Mouse (Mus musculus) hindlimb bud, embryonic 11.5 days (tissue): ENCODE data around the gene Sgsm3.

Source experiments
- DNase-seq: peaks from one replicate; pipeline ENCODE4 v3.0.0-alpha.2; 2012; ENCODE audit warnings: low read depth, low spot score; ENCODE audit errors: extremely low spot score

The Sgsm3 gene

GRCm38 (mm10) chr15:81022437-81022836, 44.9 kb downstream of the Sgsm3 start:
- DNase-seq: no peak

DNA sequence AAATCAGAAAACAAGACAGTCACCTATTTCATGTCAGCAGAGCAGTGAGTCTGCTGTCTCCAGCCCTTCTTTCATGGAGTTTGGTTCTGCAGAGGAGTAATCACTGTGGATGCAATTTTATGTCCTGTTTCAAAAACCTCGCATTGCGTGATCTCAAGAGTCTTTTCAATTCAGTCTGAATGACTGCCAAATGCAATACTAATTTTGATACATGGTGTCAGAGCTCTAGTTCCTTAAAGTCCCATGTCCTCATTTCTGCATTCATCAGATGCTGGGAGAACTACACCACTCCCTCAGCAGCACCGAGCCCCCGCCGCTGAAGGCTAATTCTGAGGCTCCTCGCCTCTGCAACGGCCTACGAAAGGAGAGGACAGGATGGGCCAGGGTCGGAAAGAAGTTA, 46.3 kb downstream of the Sgsm3 start:
- DNase-seq: no peak

DNA sequence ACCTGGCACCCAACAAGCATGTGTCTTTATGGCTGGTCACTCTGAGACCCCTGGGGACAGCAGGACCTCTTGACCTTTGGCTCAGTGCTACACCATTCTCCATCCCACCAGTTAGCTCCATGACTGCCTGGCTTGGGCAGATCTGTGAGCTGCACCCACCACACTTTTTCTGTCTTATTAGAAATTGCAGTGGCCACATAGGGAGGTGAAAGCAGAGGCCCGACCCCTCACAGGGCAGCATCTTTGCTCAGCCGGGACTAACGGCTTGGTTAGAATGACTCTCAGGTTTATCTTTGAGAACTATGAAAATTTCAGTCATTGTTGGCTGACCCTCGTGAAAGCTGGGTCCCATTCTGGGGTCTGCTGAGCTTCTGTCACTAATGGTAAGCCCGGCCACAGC, 49.3 kb downstream of the Sgsm3 start:
- no peak for DNase-seq

DNA sequence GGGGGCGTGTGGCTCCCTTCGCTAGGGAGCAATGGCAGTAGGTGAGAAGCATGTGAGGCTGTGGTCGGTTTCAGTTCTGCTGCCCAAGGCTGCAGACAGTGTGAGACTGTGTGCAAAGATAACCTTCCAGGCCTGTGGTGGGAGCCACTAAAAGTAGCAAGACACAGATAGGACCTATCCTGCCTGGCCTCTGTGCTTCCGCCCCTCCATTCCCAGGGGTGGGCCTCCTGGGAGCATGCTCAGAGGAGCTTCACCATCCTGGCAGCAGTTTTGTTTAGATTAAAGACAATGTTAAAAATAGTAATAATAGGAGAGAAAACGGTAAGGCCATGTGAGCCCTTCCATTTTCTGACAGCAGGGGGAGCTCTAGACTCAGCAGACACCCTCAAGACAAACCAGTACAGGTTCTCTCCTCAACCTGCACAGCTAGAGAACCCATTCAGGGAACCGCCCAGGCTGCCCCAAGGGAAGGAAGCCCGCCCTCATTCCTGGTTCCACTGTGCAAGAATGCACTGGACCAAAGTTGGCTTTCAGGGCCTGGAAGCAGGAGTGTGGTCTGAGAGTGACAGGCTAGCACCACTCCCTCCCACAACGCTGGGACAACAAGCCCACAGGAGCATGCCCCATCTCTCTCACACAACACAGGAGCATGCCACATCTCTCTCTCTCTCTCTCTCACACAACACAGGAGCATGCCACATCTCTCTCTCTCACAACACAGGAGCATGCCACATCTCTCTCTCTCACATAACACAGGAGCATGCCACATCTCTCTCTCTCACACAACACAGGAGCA, 50.0 kb downstream of the Sgsm3 start:
- peak; percentile 57 for DNase-seq

- no peak for DNase-seq
Measured at GRCm38 (mm10) chr15:81030891-81031425, 53.4 kb downstream of the Sgsm3 start.

DNA sequence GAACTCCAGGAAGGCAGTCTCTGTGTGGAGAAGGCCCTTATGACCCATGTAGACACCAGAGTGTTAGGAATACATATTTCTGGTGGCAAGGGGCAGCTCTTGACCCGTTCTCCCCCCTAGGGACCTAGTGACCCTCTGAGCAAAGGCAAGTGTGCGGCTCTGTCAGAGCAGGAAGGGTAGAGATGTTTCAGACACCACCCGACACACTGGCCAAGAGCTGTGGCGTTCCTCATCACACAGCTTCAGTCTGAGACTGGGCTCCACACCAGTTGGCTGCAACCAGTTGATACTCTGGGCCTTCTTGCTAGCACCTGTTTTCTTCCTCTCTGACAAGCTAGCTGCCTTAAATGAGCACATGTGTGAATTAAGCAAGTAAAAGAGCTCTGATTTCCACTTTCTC, 54.0 kb downstream of the Sgsm3 start:
- no peak for DNase-seq

DNA sequence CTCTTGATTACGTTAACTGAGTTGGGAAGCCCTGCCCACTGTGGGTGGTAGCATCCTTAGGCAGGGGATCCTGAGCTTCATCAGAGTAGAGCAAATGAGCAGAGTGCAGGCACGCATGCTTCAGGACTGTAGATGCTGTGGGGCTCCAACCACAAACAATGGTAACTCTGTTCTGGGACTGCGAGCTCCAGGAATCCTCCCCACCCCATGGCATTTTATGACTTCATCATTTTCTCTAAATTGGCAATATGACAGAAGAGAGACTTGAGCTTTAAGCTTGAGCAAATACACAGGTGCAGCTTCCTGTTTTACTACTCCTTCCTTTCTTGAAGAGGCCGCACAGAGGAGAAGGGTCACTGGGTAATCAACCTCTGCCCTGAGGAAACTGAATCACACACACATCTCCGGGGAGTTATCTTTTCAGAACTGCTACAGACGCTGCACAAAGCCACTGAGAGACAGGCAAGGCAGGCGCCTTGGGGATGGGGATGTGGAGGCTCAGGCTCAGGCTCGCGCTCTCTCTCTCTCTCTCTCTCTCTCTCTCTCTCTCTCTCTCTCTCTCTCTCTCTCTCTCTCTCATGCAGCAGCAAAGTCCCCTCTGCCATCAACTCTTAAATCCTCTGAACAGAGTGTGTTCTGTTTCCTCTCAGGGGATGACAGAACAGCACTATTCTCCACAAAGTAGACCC, 55.5 kb downstream of the Sgsm3 start:
- DNase-seq: no peak

GRCm38 (mm10) chr15:81034119-81034518, 56.6 kb downstream of the Sgsm3 start:
- DNase-seq: no peak

- no peak for DNase-seq
Measured at GRCm38 (mm10) chr15:81035417-81036162, 58.0 kb downstream of the Sgsm3 start.

DNA sequence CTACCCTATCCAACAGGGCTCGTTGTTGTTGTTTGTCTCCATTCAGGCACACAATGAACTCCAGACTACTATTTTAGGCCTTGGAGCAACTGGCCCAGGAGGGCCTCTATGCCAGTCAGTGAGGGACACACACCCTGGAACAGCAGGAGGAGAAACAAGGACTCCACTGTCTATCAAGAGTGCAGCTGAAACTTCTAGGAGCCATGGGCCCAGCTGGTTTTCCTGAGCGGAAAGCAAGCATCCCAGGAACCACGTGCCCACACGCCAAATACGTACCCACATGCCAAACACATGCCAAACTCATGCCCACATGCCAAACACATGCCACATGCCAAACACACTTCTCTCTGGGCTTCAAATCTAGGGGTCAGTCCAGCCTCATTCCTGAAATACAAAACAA, 60.9 kb downstream of the Sgsm3 start:
- no peak for DNase-seq

DNA sequence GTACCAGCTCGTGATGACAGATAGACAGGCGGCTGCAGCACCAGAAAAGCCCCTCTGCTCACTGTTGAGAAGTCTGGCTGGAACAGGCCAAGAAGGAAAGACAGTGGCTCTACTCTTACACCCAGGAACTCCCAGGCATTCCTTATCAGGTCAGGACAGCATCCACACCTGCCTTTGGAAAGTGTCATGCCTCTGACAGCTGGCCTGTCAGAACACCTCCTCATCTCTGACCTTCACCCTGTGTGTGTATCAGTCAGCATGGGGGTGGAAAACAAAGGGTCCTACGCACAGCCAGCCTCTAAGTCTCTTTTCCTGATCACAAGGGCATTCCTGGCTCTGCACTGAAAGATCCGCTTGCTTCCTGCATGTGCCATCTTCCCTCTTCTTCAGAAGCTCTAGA, 64.2 kb downstream of the Sgsm3 start:
- no peak for DNase-seq

GRCm38 (mm10) chr15:81042276-81042931, 64.8 kb downstream of the Sgsm3 start:
- no peak for DNase-seq

GRCm38 (mm10) chr15:81044446-81044845, 66.9 kb downstream of the Sgsm3 start:
- DNase-seq: no peak

DNA sequence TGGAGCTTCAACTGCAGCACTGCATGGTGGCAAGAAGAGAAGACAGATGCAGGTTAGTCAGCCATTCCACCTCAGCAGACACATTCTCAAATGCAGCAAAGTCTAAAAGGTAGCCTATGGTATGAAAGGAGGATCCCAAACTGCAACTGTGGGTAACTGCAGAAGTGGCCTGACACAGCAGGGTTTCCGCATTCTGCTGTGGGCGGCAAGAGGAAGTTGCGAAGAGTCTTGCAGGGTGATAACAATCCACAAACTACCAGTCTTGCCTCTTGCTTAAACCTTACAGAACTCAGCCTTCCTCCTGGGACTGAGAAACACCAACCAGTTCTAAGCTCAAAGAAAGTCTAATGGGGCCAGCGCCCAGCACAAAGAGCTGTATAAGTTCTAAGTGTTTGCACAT, 67.8 kb downstream of the Sgsm3 start:
- DNase-seq: no peak

DNA sequence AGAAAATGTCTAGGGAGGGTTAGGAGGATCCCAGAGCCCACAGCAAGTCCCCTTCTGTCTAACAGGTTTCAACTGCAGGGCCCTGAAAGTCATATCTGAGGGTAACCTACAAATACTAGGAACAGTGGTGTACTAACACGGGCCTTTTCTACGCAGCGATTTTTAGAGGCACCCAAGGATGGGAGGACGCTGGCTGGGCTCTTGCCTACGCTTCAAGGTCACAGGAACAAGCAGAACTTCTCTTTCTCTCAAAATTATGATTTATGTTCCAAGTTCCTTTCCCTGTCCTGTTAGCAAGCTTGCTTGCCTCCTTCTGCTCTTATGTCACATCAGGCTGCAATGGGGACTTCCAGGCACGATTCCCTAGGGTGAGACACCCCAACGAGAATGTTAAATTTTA, 68.5 kb downstream of the Sgsm3 start:
- no peak for DNase-seq

DNA sequence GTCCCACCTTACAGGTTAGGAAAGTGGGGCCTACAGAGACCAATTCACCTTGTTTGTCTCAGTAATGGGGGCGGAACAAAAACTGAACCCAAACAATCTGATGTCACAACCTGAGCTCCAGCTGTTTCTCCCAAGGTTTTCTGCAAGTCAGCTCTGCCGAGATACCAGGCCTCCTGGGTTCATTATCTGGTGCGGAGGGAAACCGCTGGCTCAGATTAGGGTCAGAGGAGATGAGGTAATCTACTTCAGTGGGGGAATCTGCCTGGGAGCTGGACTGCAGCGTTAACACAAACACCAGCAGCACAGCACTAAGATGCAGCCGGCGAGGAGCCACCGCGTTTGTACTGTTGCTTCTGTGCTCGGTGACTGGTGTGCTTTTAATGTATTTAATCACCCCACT, 69.9 kb downstream of the Sgsm3 start:
- no peak for DNase-seq

DNA sequence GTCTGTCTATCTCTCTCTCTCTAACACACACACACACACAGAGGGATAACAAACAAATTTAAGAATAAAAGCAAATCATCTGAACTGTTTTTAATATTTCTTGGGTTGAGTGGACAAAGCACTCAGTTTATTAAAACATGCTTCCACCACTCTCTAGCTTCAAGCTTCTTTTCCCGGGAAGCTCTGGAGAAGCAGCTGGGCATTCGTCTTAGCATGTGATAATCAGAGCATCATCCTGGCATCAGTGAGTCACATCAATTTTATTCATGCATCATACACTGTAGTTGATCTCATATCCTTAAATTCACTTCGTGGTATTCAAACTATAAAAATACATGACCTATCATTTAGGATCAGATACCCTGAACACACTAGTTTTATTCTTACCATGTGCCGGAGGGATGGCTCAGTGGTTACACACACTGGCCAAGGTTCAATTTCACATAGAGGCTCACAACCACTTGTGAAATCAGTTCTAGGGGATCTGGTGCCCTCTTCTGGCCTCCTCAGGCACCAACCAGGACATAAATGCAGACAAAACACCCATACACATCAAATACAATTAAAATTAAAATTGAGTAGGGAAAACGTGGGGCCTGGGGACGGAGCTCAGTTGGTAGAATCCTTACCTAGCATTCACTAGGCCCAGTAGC, 72.0 kb downstream of the Sgsm3 start:
- DNase-seq: no peak

GRCm38 (mm10) chr15:81050488-81050887, 72.9 kb downstream of the Sgsm3 start:
- DNase-seq: no peak

- no peak for DNase-seq
Measured at GRCm38 (mm10) chr15:81052491-81052890, 74.9 kb downstream of the Sgsm3 start.

DNA sequence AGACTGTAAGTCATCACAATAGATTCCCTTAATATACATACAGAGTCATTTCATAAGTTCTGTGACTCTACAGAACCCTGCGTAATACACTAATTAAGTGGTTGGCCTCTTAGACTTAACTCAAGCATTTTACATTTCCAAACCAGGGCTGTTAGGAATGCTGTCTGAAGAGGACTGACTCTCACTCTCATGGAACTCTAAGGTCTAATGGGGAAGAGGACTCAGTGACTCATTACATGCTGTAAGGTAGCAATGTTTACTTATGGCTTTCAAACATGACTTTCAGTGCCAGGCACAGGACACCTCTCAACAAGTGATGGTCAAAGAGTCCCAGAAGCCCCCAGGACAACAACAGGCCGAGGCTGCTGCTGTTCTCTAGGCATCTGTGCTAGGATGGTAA, 77.9 kb downstream of the Sgsm3 start:
- no peak for DNase-seq

DNA sequence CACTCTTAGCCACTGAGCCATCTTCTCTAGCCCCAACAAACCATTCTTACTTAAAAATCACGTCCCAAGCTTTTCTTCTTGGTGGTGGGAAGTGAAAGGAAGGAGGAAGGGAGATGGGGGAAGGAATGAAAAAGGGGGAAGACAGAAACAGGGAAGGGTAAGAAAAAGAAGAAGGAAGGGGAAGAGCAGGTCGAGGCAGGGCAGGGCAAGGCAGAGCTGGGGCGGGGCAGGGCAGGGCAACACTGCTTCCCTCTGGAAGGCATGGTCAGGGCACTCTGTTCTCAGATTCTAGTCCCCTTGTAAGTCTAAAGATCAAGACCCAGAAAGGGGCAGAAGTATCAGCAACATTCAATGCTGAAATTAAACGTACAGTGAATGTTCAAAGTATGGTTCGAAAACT, 80.2 kb downstream of the Sgsm3 start:
- no peak for DNase-seq
